Comparison of ENCODE assay signal across 8 mouse cellular contexts in genomic region chr10:80548428-80549006, GRCm38 (mm10). TPM values are rescaled to one million over a fixed set of nuclear protein-coding genes. Genes with fewer than 3 reads are reported as not detected.
DNase-seq lines count a peak whose midpoint lies in the region; ATAC-seq and TF ChIP-seq lines count a peak whose summit lies in the region.

No protein-coding gene starts in this region.

- peak; percentile 40 to 66 for DNase-seq in layer of hippocampus, postnatal 25 days (ENCODE audit: extremely low spot score in 1 of 2, low spot score in 1 of 2)
- no peak for DNase-seq in layer of hippocampus, adult 9-10 months (ENCODE audit: low spot score)
- DNase-seq in adrenal gland, postnatal 36 days = peak; percentile 92 to 93
- DNase-seq in limb, embryonic 14.5 days (ENCODE audit: low spot score) = no peak
- DNase-seq in naive thymus-derived CD4-positive, alpha-beta T cell, adult 2 months (ENCODE audit: low read depth) = peak; percentile 56
- DNase-seq in stomach, postnatal 0 days (ENCODE audit: low spot score) = peak; percentile 71

- TF ChIP-seq CTCF in stomach, postnatal 0 days (IDR thresholded peaks at IDR 0.05; ENCODE audit: low read depth) = peak; percentile 88

- peak; percentile 54 for ATAC-seq in erythroblast, adult 5-6 weeks (replicated peaks; ENCODE audit: low FRiP score, poor library complexity, severe bottlenecking)
- ATAC-seq in hematopoietic stem cell, adult 5-6 weeks (replicated peaks in 1 of 2; ENCODE audit: insufficient read depth in 1 of 2, low FRiP score in 2 of 2, low TSS enrichment in 1 of 2, low read depth in 1 of 2, poor library complexity in 2 of 2, severe bottlenecking in 2 of 2) = peak; percentile 30 to 57; a peak in 2 of 4 replicates
- 0 out of 2 replicates have a peak, but pooled peaks have one; percentile 35 for ATAC-seq in limb, embryonic 14.5 days (ENCODE audit: low FRiP score, low read depth)
- ATAC-seq in stomach, postnatal 0 days (ENCODE audit: low FRiP score, low TSS enrichment) = peak; percentile 66

- no peak for TF ChIP-seq POLR2A in limb, embryonic 14.5 days (IDR thresholded peaks at IDR 0.05; ENCODE audit: borderline replicate concordance, extremely low read depth, insufficient read depth, insufficient read length)

- H3K36me3 ChIP-seq in limb, embryonic 14.5 days (ENCODE audit: control insufficient read depth, insufficient read depth, low read length) = peaks cover 73% of the 10 kb centered on the region
- peaks cover 39% of the 10 kb centered on the region for H3K36me3 ChIP-seq in stomach, postnatal 0 days (ENCODE audit: control insufficient read depth, insufficient read depth, low read length)

- H3K4me2 ChIP-seq in limb, embryonic 14.5 days (replicated peaks; ENCODE audit: low read depth, low read length, severe bottlenecking) = no peak overlapping the region
- H3K4me2 ChIP-seq in stomach, postnatal 0 days (replicated peaks; ENCODE audit: low read depth) = no peak overlapping the region

- no peaks in the 10 kb centered on the region for H3K4me1 ChIP-seq in limb, embryonic 14.5 days (ENCODE audit: control insufficient read depth, insufficient read depth, low read length)
- H3K4me1 ChIP-seq in stomach, postnatal 0 days (replicated peaks; ENCODE audit: control insufficient read depth, insufficient read depth) = no peaks in the 10 kb centered on the region

- no peaks in the 10 kb centered on the region for H3K9me3 ChIP-seq in limb, embryonic 14.5 days (ENCODE audit: control insufficient read depth, low read length)
- no peaks in the 10 kb centered on the region for H3K9me3 ChIP-seq in stomach, postnatal 0 days (ENCODE audit: control insufficient read depth, low read length)

- no peak overlapping the region for H3K9ac ChIP-seq in limb, embryonic 14.5 days (ENCODE audit: low read depth, low read length, severe bottlenecking)
- no peak overlapping the region for H3K9ac ChIP-seq in stomach, postnatal 0 days (ENCODE audit: low read length)

- H3K27ac ChIP-seq in limb, embryonic 14.5 days (replicated peaks; ENCODE audit: low read depth, low read length) = no peak overlapping the region
- no peak overlapping the region for H3K27ac ChIP-seq in stomach, postnatal 0 days (replicated peaks)

- H3K4me3 ChIP-seq in limb, embryonic 14.5 days (replicated peaks; ENCODE audit: low read length) = no peak overlapping the region
- H3K4me3 ChIP-seq in stomach, postnatal 0 days (ENCODE audit: low read depth, low read length) = no peak overlapping the region

- no peak for TF ChIP-seq EP300 in stomach, postnatal 0 days (optimal IDR thresholded peaks at IDR 0.05)

- H3K27me3 ChIP-seq in limb, embryonic 14.5 days (ENCODE audit: control insufficient read depth, insufficient read depth, low read length) = no peaks in the 10 kb centered on the region
- H3K27me3 ChIP-seq in stomach, postnatal 0 days (ENCODE audit: control insufficient read depth, insufficient read depth, low read length) = no peaks in the 10 kb centered on the region

- WGBS in limb, embryonic 14.5 days = 79% methylated on average over 10 of the region's 10 CpGs
- WGBS in stomach, postnatal 0 days = 75% methylated on average over 10 of the region's 10 CpGs

RNA-seq across cellular contexts. Expression of gene Atp8b3, which starts 9.6 kb away (rescaled TPM):
- total RNA-seq in layer of hippocampus, postnatal 25 days (2021) = under 1 TPM; 0.19 to 0.47 TPM
- total RNA-seq in adrenal gland, postnatal 36 days (2021) = 1 to 10 TPM in 1 of 2 experiments, under 1 TPM in 1; 0.43 to 1.1 TPM
- not detected in 2 replicates for total RNA-seq in erythroblast, adult 5-6 weeks (2015; ENCODE audit: low replicate concordance)
- total RNA-seq in erythroblast, adult 5-6 weeks (2017; ENCODE audit: low replicate concordance) = 0.43 TPM in 1 of 2 replicates, not detected in the other
- not detected in 2 replicates for total RNA-seq in hematopoietic stem cell, adult 5-6 weeks (2017)
- polyA plus RNA-seq in limb, embryonic 14.5 days (2012; rRNA removed) = 0.30 and 0.70 TPM in 2 replicates
- polyA plus RNA-seq in limb, embryonic 14.5 days (2014; fragmentation: Nextera tagmentation; extraction: Ambion mirVana) = 0.14 and 0.22 TPM in 2 replicates
- polyA plus RNA-seq in stomach, postnatal 0 days (2015; fragmentation: Nextera tagmentation; extraction: Ambion mirVana) = 0.02 and 0.10 TPM in 2 replicates

RNA-seq across cellular contexts. Expression of gene Rexo1, which starts 12.8 kb away (rescaled TPM):
- 10 to 100 TPM; 45.2 to 54.6 TPM for total RNA-seq in layer of hippocampus, postnatal 25 days (2021)
- total RNA-seq in adrenal gland, postnatal 36 days (2021) = 10 to 100 TPM; 28.3 to 42.9 TPM
- 18.0 and 20.2 TPM in 2 replicates for total RNA-seq in erythroblast, adult 5-6 weeks (2015; ENCODE audit: low replicate concordance)
- total RNA-seq in erythroblast, adult 5-6 weeks (2017; ENCODE audit: low replicate concordance) = 10.7 and 12.0 TPM in 2 replicates
- 13.9 and 19.2 TPM in 2 replicates for total RNA-seq in hematopoietic stem cell, adult 5-6 weeks (2017)
- polyA plus RNA-seq in limb, embryonic 14.5 days (2012; rRNA removed) = 56.4 and 79.5 TPM in 2 replicates
- 27.9 and 32.4 TPM in 2 replicates for polyA plus RNA-seq in limb, embryonic 14.5 days (2014; fragmentation: Nextera tagmentation; extraction: Ambion mirVana)
- polyA plus RNA-seq in stomach, postnatal 0 days (2015; fragmentation: Nextera tagmentation; extraction: Ambion mirVana) = 7.1 and 8.5 TPM in 2 replicates

RNA-seq across cellular contexts. Expression of gene Klf16, which starts 28.6 kb away (rescaled TPM):
- total RNA-seq in layer of hippocampus, postnatal 25 days (2021) = 10 to 100 TPM; 57.3 to 57.6 TPM
- 10 to 100 TPM; 13.6 to 14.1 TPM for total RNA-seq in adrenal gland, postnatal 36 days (2021)
- 0.96 and 1.0 TPM in 2 replicates for total RNA-seq in erythroblast, adult 5-6 weeks (2015; ENCODE audit: low replicate concordance)
- total RNA-seq in erythroblast, adult 5-6 weeks (2017; ENCODE audit: low replicate concordance) = 2.3 and 4.2 TPM in 2 replicates
- 5.3 and 9.9 TPM in 2 replicates for total RNA-seq in hematopoietic stem cell, adult 5-6 weeks (2017)
- polyA plus RNA-seq in limb, embryonic 14.5 days (2012; rRNA removed) = 18.9 and 26.9 TPM in 2 replicates
- 11.0 and 11.5 TPM in 2 replicates for polyA plus RNA-seq in limb, embryonic 14.5 days (2014; fragmentation: Nextera tagmentation; extraction: Ambion mirVana)
- polyA plus RNA-seq in stomach, postnatal 0 days (2015; fragmentation: Nextera tagmentation; extraction: Ambion mirVana) = 8.3 and 8.4 TPM in 2 replicates

RNA-seq across cellular contexts. Expression of gene Abhd17a, which starts 41.6 kb away (rescaled TPM):
- 100 to 1,000 TPM; 184 to 192 TPM for total RNA-seq in layer of hippocampus, postnatal 25 days (2021)
- 100 to 1,000 TPM; 103 to 107 TPM for total RNA-seq in adrenal gland, postnatal 36 days (2021)
- 23.6 and 66.1 TPM in 2 replicates for total RNA-seq in erythroblast, adult 5-6 weeks (2015; ENCODE audit: low replicate concordance)
- total RNA-seq in erythroblast, adult 5-6 weeks (2017; ENCODE audit: low replicate concordance) = 2.0 and 7.7 TPM in 2 replicates
- total RNA-seq in hematopoietic stem cell, adult 5-6 weeks (2017) = 16.3 and 20.9 TPM in 2 replicates
- polyA plus RNA-seq in limb, embryonic 14.5 days (2012; rRNA removed) = 116 and 173 TPM in 2 replicates
- polyA plus RNA-seq in limb, embryonic 14.5 days (2014; fragmentation: Nextera tagmentation; extraction: Ambion mirVana) = 129 and 132 TPM in 2 replicates
- polyA plus RNA-seq in stomach, postnatal 0 days (2015; fragmentation: Nextera tagmentation; extraction: Ambion mirVana) = 92.5 and 103 TPM in 2 replicates

RNA-seq across cellular contexts. Expression of gene Onecut3, which starts 53.9 kb away (rescaled TPM):
- total RNA-seq in layer of hippocampus, postnatal 25 days (2021) = not detected
- not detected for total RNA-seq in adrenal gland, postnatal 36 days (2021)
- not detected in 2 replicates for total RNA-seq in erythroblast, adult 5-6 weeks (2015; ENCODE audit: low replicate concordance)
- total RNA-seq in erythroblast, adult 5-6 weeks (2017; ENCODE audit: low replicate concordance) = not detected in 2 replicates
- not detected in 2 replicates for total RNA-seq in hematopoietic stem cell, adult 5-6 weeks (2017)
- polyA plus RNA-seq in limb, embryonic 14.5 days (2012; rRNA removed) = 0.01 TPM in 2 replicates
- not detected in 2 replicates for polyA plus RNA-seq in limb, embryonic 14.5 days (2014; fragmentation: Nextera tagmentation; extraction: Ambion mirVana)
- 0.01 and 0.02 TPM in 2 replicates for polyA plus RNA-seq in stomach, postnatal 0 days (2015; fragmentation: Nextera tagmentation; extraction: Ambion mirVana)

Comparison
In these comparisons a context has a peak if more than half of its experiments do, and no peak if none do; other contexts are left out.
1. DNase-seq: peak in layer of hippocampus, postnatal 25 days (2 of 2), adrenal gland, postnatal 36 days (2 of 2), naive thymus-derived CD4-positive, alpha-beta T cell, adult 2 months (single experiment) and stomach, postnatal 0 days (single experiment); none in layer of hippocampus, adult 9-10 months (single experiment) and limb, embryonic 14.5 days (single experiment).
2. Peak in every context shown above with its lines, with median percentiles within 50 percentile points of each other: ATAC-seq.